Mouse (Mus musculus) stomach, postnatal 0 days (tissue): ENCODE data around the gene Grb14.

Experiments
- CTCF ChIP-seq: IDR thresholded peaks from 2 replicates; pipeline ENCODE4 v1.5.1; 2016; ENCODE audit warnings: antibody characterized with exemption, low read depth, mild to moderate bottlenecking, moderate library complexity
- EP300 ChIP-seq: optimal IDR thresholded peaks from 2 replicates; pipeline ENCODE3; 2016; ENCODE audit warnings: antibody characterized with exemption

DNA sequence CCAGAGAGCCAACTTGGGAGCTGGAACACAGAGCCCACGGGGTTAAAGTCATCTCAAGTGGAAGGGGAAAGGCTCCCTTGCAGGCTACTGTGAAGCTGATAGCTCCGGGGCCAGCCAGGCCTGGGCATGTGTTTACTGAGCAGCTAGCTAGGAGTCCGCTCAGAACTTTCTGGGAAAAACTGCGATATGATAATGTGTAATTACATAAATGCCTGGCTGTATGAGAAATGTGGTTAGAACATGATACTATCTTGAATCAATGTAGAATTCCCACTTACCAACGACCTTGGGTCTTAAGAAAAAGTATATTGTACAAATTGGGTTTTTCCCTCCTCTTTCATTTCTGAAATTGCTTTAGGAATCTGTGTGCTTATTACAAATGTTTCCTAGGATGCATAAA is 53.0 kb downstream of the Grb14 start:
- no peak for TF ChIP-seq CTCF
- no peak for TF ChIP-seq EP300
